Mouse (Mus musculus): Measurements from ENCODE around the gene Htra3.

DNA sequence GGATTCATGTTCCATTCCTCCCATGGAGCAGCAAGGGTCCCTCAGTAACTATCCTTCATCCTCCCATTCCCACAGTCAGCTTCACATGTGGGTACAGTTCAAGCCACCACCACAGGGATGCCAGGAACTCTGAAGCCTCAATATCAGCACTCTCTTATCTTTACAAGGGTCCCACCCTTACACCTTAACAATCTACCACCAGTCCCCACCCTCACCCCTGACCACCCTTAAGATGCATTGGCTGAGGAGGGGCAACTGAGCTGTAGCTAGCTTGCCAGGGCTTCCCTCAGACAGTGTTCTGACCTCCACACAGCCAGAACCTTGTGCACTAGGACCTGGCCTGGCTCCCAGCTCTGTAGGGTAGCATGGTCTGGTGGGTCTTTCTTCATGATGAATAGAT is 39.8 kb upstream of the Htra3 start:
- TF ChIP-seq EP300 (IDR thresholded peaks at IDR 0.05; ENCODE audit: low read depth) (no peak), CTCF (IDR thresholded peaks at IDR 0.05; ENCODE audit: low read depth) (no peak)

All from liver, postnatal 0 days (tissue).